Mouse (Mus musculus): Measurements from ENCODE around the gene Dgat2. TPM values are rescaled to one million over a fixed set of nuclear protein-coding genes. Genes with fewer than 3 reads are reported as not detected.
A peak's percentile ranks its signal among the peaks of the same experiment; 100 is the strongest.

The Dgat2 gene
- polyA plus RNA-seq, 1 experiment, result 1,082 TPM

GRCm38 (mm10) chr7:99208704-99209103 is 26.2 kb upstream of the Dgat2 start:
- no peak overlapping the region for H3K4me3 ChIP-seq (ENCODE audit: insufficient read depth, low read depth, low read length)
- H3K4me1 ChIP-seq (ENCODE audit: control insufficient read depth, insufficient read depth, insufficient read length, low read length), result peaks cover 7% of the 10 kb centered on the region
- H3K27ac ChIP-seq (replicated peaks; ENCODE audit: low read depth, low read length), result no peak overlapping the region

GRCm38 (mm10) chr7:99206364-99206763 is 23.8 kb upstream of the Dgat2 start:
- Histone ChIP-seq H3K4me1 (ENCODE audit: control insufficient read depth, insufficient read depth, insufficient read length, low read length) (peaks cover 14% of the 10 kb centered on the region), H3K27ac (replicated peaks; ENCODE audit: low read depth, low read length) (no peak overlapping the region), H3K4me3 (ENCODE audit: insufficient read depth, low read depth, low read length) (no peak overlapping the region)

- H3K4me1 ChIP-seq (ENCODE audit: control insufficient read depth, insufficient read depth, insufficient read length, low read length), result peaks cover 24% of the 10 kb centered on the region
- peak overlapping the region; percentile 99 for H3K27ac ChIP-seq (replicated peaks; ENCODE audit: low read depth, low read length)
- peak overlapping the region; percentile 23; the same call in 1 of the 2 replicates for H3K4me3 ChIP-seq (ENCODE audit: insufficient read depth, low read depth, low read length)
Measured at GRCm38 (mm10) chr7:99202163-99202562, 19.6 kb upstream of the Dgat2 start.

DNA sequence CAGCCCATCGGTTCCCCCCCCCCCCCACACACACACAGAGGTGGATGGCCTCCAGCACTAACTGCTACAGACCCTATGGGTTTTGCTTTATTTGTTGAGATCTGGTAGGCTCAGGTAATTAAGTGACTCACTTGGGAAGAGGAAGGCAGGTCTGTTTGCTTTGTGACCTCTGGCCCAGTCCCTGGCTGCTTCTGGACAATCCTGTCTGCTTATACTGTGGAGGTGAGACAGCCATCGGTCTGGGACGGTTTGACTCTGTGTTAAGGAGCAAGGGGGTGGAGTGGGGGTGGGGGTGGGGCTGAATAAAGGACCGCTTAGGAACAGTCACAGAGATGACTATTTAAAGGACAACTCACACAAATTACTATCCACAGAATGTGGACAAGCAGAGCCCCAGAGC is 17.8 kb upstream of the Dgat2 start:
- Histone ChIP-seq H3K27ac (replicated peaks; ENCODE audit: low read depth, low read length) (peak overlapping the region; percentile 99), H3K4me3 (ENCODE audit: insufficient read depth, low read depth, low read length) (no peak overlapping the region), H3K4me1 (ENCODE audit: control insufficient read depth, insufficient read depth, insufficient read length, low read length) (peaks cover 24% of the 10 kb centered on the region)

DNA sequence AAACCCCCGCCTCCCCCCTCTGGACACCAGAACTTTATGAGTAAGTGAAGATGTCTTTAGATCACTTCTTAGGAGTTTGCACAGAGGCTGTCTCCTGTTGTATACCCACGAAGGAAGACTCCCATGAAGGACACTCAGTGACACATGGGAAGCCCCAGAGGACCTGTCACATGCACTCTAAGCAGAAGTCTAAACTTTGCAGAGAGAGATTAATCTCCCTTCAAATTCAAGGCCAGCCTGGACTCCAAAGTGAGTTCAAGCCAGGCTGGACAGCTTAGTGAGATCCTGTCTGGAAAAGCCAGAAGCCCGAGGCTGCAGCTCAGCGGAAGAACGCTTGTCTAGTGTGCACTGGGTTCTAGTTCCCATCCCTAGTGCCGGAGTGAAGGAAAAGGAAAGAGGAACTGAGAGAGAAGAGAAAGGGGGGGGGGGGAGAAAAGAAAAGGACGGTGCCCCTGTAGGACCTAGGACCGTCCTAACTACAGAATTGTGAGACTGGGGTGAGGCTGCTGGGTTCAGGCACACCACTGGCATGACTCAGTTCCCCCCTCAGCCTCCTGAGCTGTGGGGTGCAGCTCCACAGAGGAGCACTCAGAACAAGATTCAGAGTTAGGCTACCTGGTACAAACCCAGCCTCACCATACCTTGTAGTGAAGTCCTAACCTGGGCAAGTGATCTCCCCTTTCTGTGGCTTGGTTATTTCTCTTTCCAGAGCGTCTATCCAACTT is 17.1 kb upstream of the Dgat2 start:
- H3K4me3 ChIP-seq (ENCODE audit: insufficient read depth, low read depth, low read length), result no peak overlapping the region
- H3K27ac ChIP-seq (replicated peaks; ENCODE audit: low read depth, low read length), result peak overlapping the region; percentile 99
- H3K4me1 ChIP-seq (ENCODE audit: control insufficient read depth, insufficient read depth, insufficient read length, low read length), result peaks cover 22% of the 10 kb centered on the region

DNA sequence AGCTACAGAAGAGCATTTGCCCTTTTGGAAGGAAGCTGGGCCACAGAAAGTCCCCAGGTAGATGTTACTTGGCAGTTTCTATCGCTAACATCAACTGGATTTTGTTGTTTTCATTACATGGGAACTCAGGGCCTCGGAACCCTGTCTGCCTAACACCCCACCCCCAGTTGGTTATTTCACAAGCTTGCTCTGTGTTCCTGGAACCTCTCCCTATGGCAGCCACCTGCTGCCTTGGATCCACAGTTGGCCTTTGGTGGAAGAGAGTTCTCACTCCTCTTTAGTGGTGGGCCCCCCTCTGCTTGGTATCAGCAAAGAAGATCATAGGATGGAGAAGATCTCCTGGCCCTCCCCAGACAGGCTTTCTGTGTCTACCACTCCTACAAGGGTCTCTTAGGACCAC is 16.3 kb upstream of the Dgat2 start:
- Histone ChIP-seq H3K4me1 (ENCODE audit: control insufficient read depth, insufficient read depth, insufficient read length, low read length) (peaks cover 17% of the 10 kb centered on the region; the same call in 1 of the 2 replicates), H3K27ac (replicated peaks; ENCODE audit: low read depth, low read length) (peak overlapping the region; percentile 99), H3K4me3 (ENCODE audit: insufficient read depth, low read depth, low read length) (no peak overlapping the region)

DNA sequence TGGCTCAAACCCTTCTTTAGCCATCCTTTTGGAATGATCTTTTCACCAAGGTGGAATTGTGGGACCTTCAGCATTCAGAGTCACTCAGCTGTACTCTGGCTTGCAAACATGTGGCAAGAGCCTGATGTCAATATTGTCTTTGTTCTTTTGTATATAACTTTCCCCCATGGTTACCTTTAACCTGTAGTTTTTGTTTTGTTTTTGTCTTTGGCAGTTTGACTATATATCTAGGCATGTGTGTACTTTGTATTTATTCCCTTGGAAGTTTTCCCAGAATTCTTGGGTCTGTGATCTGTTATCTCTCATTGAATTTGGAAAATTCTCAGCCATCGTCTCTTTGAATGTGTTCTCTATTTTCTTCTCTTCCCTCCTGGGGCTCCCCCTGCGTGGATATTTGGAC is 12.0 kb upstream of the Dgat2 start:
- Histone ChIP-seq H3K4me3 (ENCODE audit: insufficient read depth, low read depth, low read length) (no peak overlapping the region), H3K27ac (replicated peaks; ENCODE audit: low read depth, low read length) (no peak overlapping the region), H3K4me1 (ENCODE audit: control insufficient read depth, insufficient read depth, insufficient read length, low read length) (peaks cover 5% of the 10 kb centered on the region)

DNA sequence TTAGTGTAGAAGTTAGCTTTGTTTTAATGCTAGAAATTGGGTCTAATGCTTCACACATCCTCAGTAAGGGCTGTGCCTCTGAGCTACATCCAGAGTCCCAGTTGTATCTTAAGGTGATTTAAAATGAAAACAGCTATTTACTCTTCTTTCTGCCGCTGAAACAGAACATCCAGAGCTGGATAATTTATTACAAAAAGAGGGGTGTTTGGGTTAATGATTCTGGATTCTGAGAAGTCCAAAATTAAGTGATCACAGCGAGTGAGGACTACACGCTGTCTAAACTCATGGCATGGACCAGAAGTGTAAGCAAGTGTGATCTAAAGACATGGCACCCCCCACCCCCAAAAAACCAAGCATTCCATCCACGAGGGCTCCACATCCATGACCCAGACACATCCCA is 11.4 kb upstream of the Dgat2 start:
- no peak overlapping the region for H3K27ac ChIP-seq (replicated peaks; ENCODE audit: low read depth, low read length)
- peaks cover 7% of the 10 kb centered on the region for H3K4me1 ChIP-seq (ENCODE audit: control insufficient read depth, insufficient read depth, insufficient read length, low read length)
- no peak overlapping the region for H3K4me3 ChIP-seq (ENCODE audit: insufficient read depth, low read depth, low read length)

DNA sequence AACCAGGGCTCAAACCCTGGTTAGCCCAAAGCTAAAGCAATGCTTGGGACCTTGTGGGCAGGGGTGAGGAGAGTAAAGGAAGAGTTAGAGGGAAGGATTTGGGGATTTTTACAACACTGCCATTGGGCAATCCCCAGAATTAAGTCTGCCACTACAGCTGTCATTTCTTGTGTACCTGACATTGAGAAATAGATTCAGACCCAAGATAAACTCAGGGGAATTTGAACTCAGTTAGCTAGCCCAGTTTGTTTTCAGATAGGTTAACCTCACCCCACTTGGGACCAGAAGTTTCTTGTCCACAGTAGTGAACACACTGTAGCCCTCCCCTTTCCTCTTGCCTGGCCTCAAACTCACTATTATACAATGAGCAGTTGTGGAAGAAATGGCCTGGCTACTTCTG is 8.9 kb upstream of the Dgat2 start:
- peak overlapping the region; percentile 96 for H3K27ac ChIP-seq (replicated peaks; ENCODE audit: low read depth, low read length)
- no peak overlapping the region for H3K4me3 ChIP-seq (ENCODE audit: insufficient read depth, low read depth, low read length)
- H3K4me1 ChIP-seq (ENCODE audit: control insufficient read depth, insufficient read depth, insufficient read length, low read length), result peaks cover 14% of the 10 kb centered on the region

DNA sequence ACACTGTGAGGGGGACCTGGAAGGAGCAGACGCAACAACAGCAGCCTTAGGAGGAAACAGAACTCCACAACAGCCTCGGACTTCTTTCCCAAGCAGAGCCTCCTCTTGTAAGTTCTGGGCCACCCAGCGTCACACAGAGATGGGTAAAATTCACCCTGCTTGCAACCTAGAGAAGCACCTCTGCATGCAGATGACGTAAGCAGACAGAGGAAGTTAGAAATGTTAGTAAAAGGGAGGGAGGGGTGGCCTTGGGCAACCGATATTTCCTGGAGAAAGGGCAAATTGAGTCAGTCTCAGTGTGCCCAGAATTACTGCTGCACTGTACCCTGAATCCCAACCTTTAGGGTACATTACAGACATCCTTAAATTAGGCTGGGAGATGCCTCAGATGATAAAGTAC is 7.4 kb upstream of the Dgat2 start:
- Histone ChIP-seq H3K4me3 (ENCODE audit: insufficient read depth, low read depth, low read length) (no peak overlapping the region), H3K27ac (replicated peaks; ENCODE audit: low read depth, low read length) (peak overlapping the region; percentile 96), H3K4me1 (ENCODE audit: control insufficient read depth, insufficient read depth, insufficient read length, low read length) (peaks cover 16% of the 10 kb centered on the region)

- H3K4me1 ChIP-seq (ENCODE audit: control insufficient read depth, insufficient read depth, insufficient read length, low read length), result peaks cover 16% of the 10 kb centered on the region
- peak overlapping the region; percentile 96 for H3K27ac ChIP-seq (replicated peaks; ENCODE audit: low read depth, low read length)
- no peak overlapping the region for H3K4me3 ChIP-seq (ENCODE audit: insufficient read depth, low read depth, low read length)
Measured at GRCm38 (mm10) chr7:99188630-99189029, 6.1 kb upstream of the Dgat2 start.

GRCm38 (mm10) chr7:99187451-99187850 is 4.9 kb upstream of the Dgat2 start:
- peak overlapping the region; percentile 90 for H3K27ac ChIP-seq (replicated peaks; ENCODE audit: low read depth, low read length)
- no peak overlapping the region for H3K4me3 ChIP-seq (ENCODE audit: insufficient read depth, low read depth, low read length)
- H3K4me1 ChIP-seq (ENCODE audit: control insufficient read depth, insufficient read depth, insufficient read length, low read length), result peaks cover 16% of the 10 kb centered on the region

- Histone ChIP-seq H3K4me1 (ENCODE audit: control insufficient read depth, insufficient read depth, insufficient read length, low read length) (peaks cover 13% of the 10 kb centered on the region), H3K27ac (replicated peaks; ENCODE audit: low read depth, low read length) (peak overlapping the region; percentile 35), H3K4me3 (ENCODE audit: insufficient read depth, low read depth, low read length) (no peak overlapping the region)
Measured at GRCm38 (mm10) chr7:99185405-99185804, 2.9 kb upstream of the Dgat2 start.

GRCm38 (mm10) chr7:99183751-99184150 is 1.2 kb upstream of the Dgat2 start:
- Histone ChIP-seq H3K27ac (replicated peaks; ENCODE audit: low read depth, low read length) (peak overlapping the region; percentile 72), H3K4me1 (ENCODE audit: control insufficient read depth, insufficient read depth, insufficient read length, low read length) (peaks cover 11% of the 10 kb centered on the region), H3K4me3 (ENCODE audit: insufficient read depth, low read depth, low read length) (peak overlapping the region; percentile 58)

DNA sequence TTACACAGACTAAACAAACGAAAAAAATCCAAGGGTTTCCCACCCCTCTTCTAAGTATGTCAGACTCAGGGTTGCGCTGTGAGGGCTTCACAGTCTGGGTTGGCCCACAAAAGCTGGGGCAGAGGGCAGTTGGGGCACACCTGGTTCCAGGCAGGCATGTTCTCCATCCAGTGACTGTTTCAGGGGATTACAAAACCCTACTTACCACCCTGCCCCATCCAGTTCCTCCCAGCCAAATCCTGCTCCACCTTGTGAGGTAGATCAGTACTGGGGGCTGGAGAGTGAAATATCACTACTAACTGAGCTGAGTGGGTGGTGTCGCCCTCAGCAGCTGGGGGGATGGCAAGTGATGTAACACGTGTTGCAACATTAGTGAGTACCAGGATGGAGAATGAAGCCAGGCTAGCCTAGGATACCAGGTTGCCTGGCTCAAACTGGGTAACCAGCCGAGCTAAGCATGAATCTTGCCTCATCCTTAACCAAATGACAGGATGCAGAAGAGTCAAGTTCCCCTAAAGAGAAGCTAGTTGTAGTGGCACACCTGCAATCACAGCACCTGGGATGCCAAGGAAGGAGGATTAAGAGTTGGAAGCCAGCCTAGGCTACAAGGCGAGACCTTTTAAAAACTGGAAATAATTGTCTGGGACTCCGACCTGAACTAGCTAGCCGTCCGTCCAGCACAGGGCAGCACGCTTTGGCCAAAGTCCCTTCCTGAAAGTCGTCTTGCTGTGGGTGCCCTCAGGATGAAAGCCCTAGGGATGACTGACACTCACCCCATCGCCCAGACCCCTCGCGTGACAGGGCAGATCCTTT is 694 bp downstream of the Dgat2 start:
- Histone ChIP-seq H3K27ac (replicated peaks; ENCODE audit: low read depth, low read length) (peak overlapping the region; percentile 91), H3K4me1 (ENCODE audit: control insufficient read depth, insufficient read depth, insufficient read length, low read length) (peaks cover 2% of the 10 kb centered on the region; the same call in 1 of the 2 replicates), H3K4me3 (ENCODE audit: insufficient read depth, low read depth, low read length) (peak overlapping the region; percentile 75)

GRCm38 (mm10) chr7:99180162-99180561 is 2.4 kb downstream of the Dgat2 start:
- H3K4me3 ChIP-seq (ENCODE audit: insufficient read depth, low read depth, low read length), result peak overlapping the region; percentile 75
- no peaks in the 10 kb centered on the region for H3K4me1 ChIP-seq (ENCODE audit: control insufficient read depth, insufficient read depth, insufficient read length, low read length)
- H3K27ac ChIP-seq (replicated peaks; ENCODE audit: low read depth, low read length), result peak overlapping the region; percentile 62
